Mouse (Mus musculus) embryonic fibroblast, embryonic 13.5 days (primary cell): ENCODE results near the gene Aar2. TPM values are rescaled to one million over a fixed set of nuclear protein-coding genes. Genes with fewer than 3 reads are reported as not detected.
"Not testable (repeated sequence)": the region's sequence is repeated elsewhere in the genome, so short reads cannot be mapped to it uniquely, and the experiment has no call there.

Experiments used
- H3K27ac ChIP-seq: 2 replicates; pipeline ENCODE4 v1.5.1; 2012; ENCODE audit warnings: low read length, control low read depth, inconsistent platforms; ENCODE audit not compliant: insufficient read depth
- H3K4me1 ChIP-seq: 2 replicates; pipeline ENCODE4 v1.6.1; 2011; ENCODE audit warnings: low read length; ENCODE audit not compliant: control insufficient read depth, insufficient read depth
- H3K4me3 ChIP-seq: 2 replicates; pipeline ENCODE4 v1.5.1; 2011; ENCODE audit warnings: mild to moderate bottlenecking, control low read depth, low read length; ENCODE audit not compliant: insufficient read depth
- CTCF ChIP-seq: IDR thresholded peaks from 2 replicates; pipeline ENCODE4 v1.5.1; 2011; ENCODE audit warnings: mild to moderate bottlenecking, control low read depth, low read length, moderate library complexity, borderline replicate concordance; ENCODE audit not compliant: insufficient read depth
- POLR2A ChIP-seq: IDR thresholded peaks from 2 replicates; pipeline ENCODE4 v1.6.1; 2011; ENCODE audit warnings: low read depth, mild to moderate bottlenecking, control low read depth, low read length, moderate library complexity
- polyA plus RNA-seq: library from polyadenylated mRNA; stranded (reverse); fragments of >200 nt; gene quantifications from 2 replicates; pipeline ENCODE4 v1.2.4, GENCODE M21; 2011; ENCODE audit warnings: low read depth; ENCODE audit not compliant: missing spikeins, insufficient read length

Aar2 gene
- 13.3 and 14.1 TPM in 2 replicates for polyA plus RNA-seq

DNA sequence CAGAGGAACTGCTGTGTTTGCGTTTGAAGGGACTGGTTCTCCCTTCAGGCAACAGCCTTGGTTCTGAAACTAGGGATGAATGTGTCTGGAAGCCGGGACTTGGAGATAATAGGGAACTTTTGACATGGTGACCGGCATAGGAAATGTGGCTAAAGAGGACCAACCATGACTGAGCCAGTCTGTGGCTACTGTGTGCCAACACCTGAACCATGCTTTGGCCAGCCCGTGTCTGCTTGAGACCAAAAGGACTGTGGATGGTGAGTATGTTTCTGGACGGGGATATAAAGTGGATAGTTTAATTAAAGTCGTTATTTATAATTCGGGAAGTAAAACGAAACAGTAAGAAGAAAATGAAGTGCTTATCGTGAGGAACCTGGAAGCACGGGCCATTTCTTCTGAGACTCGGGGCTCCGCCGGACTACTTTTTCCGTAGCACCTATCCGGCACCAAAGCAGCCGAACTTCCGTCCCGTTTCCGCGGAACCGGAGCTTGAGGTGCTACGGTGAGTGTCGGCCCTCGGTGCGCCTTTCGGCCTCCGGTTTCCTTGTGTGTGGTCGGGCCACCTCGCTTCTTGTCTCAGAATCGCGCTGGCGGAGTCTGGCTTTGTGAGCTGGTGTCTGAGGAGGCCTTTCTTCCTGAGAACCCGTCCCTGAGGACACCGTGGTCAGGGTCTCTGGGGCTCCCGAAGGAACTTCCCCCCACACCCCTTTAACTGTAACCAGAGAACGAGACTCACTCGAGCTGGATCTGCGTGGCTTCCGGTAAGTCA, at the start of gene Aar2:
Gene Aar2 (plus strand): TSS at position 462 of the 769 bp plus-strand sequence.
- peak within 1 kb of the TSS; percentile 59; the same call in 1 of the 2 replicates for H3K27ac ChIP-seq
- H3K4me3 ChIP-seq, result peak within 1 kb of the TSS; percentile 96
- no peaks in the 10 kb centered on the region for H3K4me1 ChIP-seq
- TF ChIP-seq CTCF, result no peak
- TF ChIP-seq POLR2A, result peak; percentile 85

DNA sequence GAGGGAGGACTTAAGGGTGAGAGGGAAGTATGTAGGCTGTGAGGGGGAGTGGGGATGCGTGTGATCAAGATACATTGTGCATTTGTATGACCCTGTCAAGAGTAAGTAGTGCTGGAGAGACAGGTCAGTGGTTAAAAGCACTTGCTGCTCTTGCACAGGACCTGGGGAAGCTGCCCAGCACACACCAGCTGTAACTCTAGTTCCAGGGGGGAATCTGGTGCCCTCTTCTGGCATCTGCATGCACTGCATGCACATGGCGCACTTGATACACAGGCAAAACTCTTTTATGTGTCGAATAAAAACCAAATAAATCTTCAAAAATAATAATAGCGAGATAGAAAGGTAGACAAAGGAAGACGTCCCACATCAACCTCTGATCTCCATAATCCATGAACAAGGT, 49.5 kb upstream of the Aar2 start:
- Histone ChIP-seq H3K4me3 (no peak overlapping the region), H3K27ac (no peak overlapping the region), H3K4me1 (no peaks in the 10 kb centered on the region)
- TF ChIP-seq CTCF (peak; percentile 64), POLR2A (no peak)

DNA sequence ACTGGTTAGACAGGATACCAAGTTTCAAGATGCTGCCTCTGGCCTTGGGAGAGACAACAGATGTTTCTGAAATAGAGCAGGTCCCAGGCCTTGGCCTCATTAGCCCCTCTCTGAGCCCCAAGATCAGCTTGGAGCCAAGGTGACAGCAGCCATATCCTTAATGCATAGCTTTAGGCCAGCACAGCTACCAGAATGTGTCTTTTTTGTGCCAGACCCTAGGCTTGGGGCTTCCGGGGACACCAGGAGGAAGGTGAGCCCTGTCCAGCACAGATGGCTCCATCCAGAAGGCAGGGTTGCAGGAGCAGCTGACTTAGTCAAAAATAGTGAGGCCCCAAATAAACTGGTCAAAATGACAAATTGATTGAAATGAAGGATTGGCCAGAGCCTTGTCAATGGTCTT, 46.4 kb upstream of the Aar2 start:
- H3K4me3 ChIP-seq, result no peak overlapping the region
- H3K27ac ChIP-seq, result no peak overlapping the region
- TF ChIP-seq POLR2A, result no peak
- TF ChIP-seq CTCF, result no peak
- H3K4me1 ChIP-seq, result no peaks in the 10 kb centered on the region

DNA sequence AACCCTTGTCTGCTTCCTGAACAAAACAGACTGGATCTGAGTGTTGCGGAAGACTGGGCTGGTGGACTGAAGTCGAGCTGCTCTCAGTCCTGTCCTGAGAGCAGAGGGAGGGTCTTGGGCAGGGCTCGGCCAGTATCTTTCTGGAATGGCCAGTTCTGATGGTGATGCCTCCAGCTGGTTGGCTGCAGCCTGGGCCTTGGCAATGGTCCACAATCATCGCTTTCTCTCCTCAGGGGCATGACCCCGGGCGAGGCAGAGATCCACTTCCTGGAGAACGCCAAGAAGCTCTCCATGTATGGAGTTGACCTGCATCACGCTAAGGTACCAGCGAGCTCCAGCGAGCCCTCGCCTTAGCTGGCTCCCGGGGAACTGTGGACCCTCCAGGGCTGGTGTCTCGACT, 41.9 kb upstream of the Aar2 start:
- TF ChIP-seq POLR2A (no peak), CTCF (no peak)
- Histone ChIP-seq H3K27ac (no peak overlapping the region), H3K4me1 (no peaks in the 10 kb centered on the region), H3K4me3 (no peak overlapping the region)

DNA sequence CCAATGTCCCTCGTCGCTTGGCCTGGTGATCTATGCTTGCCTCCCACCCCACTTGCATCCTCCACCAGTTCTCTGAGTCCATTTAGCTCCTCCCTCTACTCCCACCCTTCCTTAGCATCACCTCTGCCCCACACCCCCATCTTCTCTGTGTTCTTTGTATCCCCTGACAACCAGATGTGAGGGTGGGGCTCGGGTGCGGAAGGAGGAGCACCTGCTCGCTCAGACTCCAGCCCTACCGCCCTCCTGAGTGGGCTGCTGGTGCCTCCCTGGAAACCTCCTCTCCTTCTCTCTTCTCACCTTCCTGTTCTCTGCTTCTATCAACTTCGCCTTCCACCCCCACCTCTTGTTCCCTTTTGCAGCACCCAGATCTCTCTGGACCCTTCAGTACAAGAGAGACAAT, 35.4 kb upstream of the Aar2 start:
- Histone ChIP-seq H3K27ac (no peak overlapping the region), H3K4me1 (no peaks in the 10 kb centered on the region), H3K4me3 (no peak overlapping the region)
- TF ChIP-seq POLR2A (no peak), CTCF (no peak)

DNA sequence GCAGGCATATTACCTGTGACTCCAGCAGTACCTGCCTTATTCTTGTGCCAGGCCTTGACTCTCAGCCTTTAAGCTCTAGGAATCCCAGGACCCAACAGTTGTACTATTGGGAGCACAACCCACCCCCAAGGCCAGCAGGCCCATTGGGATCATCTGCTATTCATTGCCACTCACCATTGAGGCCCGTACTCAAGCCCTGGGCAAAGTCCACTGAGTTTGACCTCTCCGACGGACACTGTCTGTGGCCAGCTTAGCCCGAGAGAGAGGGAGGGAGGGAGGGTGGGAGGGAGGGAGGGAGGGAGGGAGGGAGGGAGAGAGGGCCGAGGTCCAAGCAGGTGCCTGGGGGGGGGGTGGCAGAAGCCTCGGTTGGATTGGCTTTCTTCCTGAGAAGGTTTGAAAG, 34.8 kb upstream of the Aar2 start:
- Histone ChIP-seq H3K4me1 (no peaks in the 10 kb centered on the region), H3K4me3 (no peak overlapping the region), H3K27ac (no peak overlapping the region)
- TF ChIP-seq POLR2A, result no peak
- no peak for TF ChIP-seq CTCF

DNA sequence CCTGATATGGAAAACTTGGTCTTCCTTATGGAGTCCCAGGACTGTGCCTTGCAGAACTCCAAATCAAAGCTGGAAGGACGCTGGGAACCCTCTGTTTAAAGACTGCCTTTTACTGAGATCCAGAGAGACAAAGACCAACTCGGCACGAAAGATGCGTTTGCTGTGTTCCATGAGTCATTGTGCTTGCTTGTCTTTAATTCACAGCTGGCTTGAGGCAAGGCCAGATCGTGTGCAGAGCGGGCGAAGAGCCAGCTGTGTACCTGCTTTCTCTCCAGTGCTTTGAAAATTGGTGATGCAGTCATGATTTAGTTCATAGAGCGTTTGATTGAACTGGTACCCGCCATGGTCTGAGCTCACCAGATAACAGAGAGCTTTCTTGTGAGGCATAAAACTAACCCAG, 32.3 kb upstream of the Aar2 start:
- Histone ChIP-seq H3K4me3 (no peak overlapping the region), H3K4me1 (no peaks in the 10 kb centered on the region), H3K27ac (no peak overlapping the region)
- TF ChIP-seq POLR2A (no peak), CTCF (no peak)

DNA sequence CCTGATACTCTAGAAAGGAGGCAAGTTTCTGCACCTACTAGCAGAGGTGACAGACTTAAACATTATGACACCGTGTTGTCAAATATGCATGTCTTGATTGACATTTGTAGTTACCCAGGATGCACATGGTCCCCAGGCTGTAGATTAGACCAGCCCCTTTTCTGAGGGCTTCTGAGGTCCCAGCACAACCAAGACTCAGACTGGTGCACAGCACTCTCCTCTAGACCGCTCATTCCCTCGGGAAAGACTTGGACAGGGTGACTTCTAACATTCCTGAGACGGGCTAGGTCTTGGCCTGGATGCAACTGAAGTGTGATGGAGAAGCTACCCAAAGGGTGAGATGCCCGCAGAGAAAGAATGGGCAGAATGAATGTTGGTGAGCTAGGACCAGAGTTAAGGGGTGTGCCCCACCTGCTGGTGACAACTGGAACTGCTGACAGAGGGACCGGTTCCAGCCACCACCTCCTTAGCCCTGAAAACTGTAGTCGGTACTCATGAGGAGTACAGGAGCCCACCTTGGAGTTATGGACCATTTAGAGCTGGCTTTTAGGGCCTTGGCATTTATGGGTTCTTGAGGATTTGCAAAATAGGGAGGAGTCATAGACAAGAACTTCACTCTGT, 31.7 kb upstream of the Aar2 start:
- TF ChIP-seq POLR2A, result no peak
- TF ChIP-seq CTCF, result peak; percentile 85
- H3K4me1 ChIP-seq, result no peaks in the 10 kb centered on the region
- no peak overlapping the region for H3K4me3 ChIP-seq
- no peak overlapping the region for H3K27ac ChIP-seq

DNA sequence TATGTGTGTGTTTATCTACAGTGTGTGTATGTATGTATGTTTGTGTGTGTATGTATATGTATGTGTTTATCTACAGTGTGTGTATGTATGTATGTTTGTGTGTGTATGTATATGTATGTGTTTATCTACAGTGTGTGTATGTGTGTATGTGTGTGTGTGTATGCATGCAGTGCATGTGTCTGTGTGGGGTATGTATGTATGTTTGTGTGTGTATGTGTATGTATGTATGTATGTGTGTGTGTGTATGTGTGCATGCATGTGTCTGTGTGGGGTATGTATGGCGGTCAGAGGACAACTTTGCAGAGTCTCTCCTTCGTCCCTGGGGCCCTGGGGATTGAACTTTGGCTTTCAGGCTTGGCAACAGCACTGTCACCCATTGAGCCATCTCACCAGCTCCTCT, 30.7 kb upstream of the Aar2 start:
- H3K4me1 ChIP-seq, H3K27ac ChIP-seq, H3K4me3 ChIP-seq: not testable (repeated sequence)

DNA sequence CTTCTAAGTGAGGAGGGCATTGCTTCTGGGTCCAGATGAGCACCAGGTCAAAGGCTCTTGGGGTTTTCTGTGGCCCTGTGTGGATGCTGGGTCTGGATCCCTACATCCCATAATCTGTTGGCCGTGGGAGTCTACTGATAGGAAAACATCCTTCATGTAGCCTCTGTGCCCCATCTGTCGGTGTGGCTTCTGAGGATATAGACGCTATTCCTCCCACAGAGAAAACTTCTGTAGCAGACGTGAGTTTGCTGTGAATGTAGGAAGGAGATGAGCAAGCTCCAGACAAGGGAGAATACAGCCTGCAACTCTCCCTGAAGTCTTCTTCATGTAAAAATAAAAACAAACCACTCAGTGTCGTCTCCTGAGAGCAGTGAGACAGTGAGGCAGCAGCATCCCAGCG, 29.1 kb upstream of the Aar2 start:
- no peak overlapping the region for H3K4me3 ChIP-seq
- H3K4me1 ChIP-seq, result no peaks in the 10 kb centered on the region
- no peak for TF ChIP-seq CTCF
- TF ChIP-seq POLR2A, result no peak
- no peak overlapping the region for H3K27ac ChIP-seq
